Mouse (Mus musculus) liver, embryonic 13.5 days (tissue): ENCODE measurements around the gene Mecom. TPM values are rescaled to one million over a fixed set of nuclear protein-coding genes. Genes with fewer than 3 reads are reported as not detected.

ENCODE experiments used
- ATAC-seq: fragments of 200-750 bp; cut with Nextera tagmentation; 2 replicates; pipeline ENCODE4 v1.8.0; 2017; ENCODE audit warnings: low read depth, mild to moderate bottlenecking, moderate number of reproducible peaks, moderate library complexity
- DNase-seq: peaks from one replicate; pipeline ENCODE4 v3.0.0; 2022
- H3K27ac ChIP-seq: fragments of 300-500 bp; sonication (generic); 2 replicates; pipeline ENCODE4 v1.5.1; 2015; ENCODE audit warnings: moderate library complexity, mild to moderate bottlenecking, inconsistent platforms
- H3K27me3 ChIP-seq: fragments of 300-500 bp; sonication (generic); 2 replicates; pipeline ENCODE4 v1.6.1; 2015; ENCODE audit warnings: mild to moderate bottlenecking, inconsistent platforms
- H3K36me3 ChIP-seq: fragments of 300-500 bp; sonication (generic); 2 replicates; pipeline ENCODE4 v1.6.1; 2015; ENCODE audit warnings: mild to moderate bottlenecking, inconsistent platforms
- H3K4me1 ChIP-seq: fragments of 300-500 bp; sonication (generic); replicated peaks from 2 replicates; pipeline ENCODE4 v1.6.1; 2015; ENCODE audit warnings: inconsistent platforms
- H3K4me2 ChIP-seq: fragments of 300-500 bp; sonication (generic); 2 replicates; pipeline ENCODE4 v1.6.1; 2015; ENCODE audit warnings: inconsistent platforms, mild to moderate bottlenecking, moderate library complexity
- H3K4me3 ChIP-seq: fragments of 300-500 bp; sonication (generic); replicated peaks from 2 replicates; pipeline ENCODE4 v1.5.1; 2015; ENCODE audit warnings: mild to moderate bottlenecking, inconsistent platforms
- H3K9ac ChIP-seq: fragments of 300-500 bp; sonication (generic); 2 replicates; pipeline ENCODE4 v1.6.1; 2015; ENCODE audit warnings: mild to moderate bottlenecking, inconsistent platforms
- H3K9me3 ChIP-seq: fragments of 300-500 bp; sonication (generic); replicated peaks from 2 replicates; pipeline ENCODE4 v1.6.1; 2016; ENCODE audit warnings: inconsistent platforms
- WGBS: fragments of 180-500 bp; shearing (Covaris S2); methylation state at CpG from one replicate; pipeline ENCODE4 v1.1.7; 2015; ENCODE audit not compliant: insufficient replicate concordance; 5-methylcytosine and 5-hydroxymethylcytosine counted together
- polyA plus RNA-seq: library from polyadenylated mRNA; unstranded; fragments of >200 nt; fragmentation: Nextera tagmentation; extraction: Ambion mirVana; gene quantifications from 2 replicates; pipeline ENCODE4 v1.2.1, GENCODE M21; 2015

Mecom gene
- polyA plus RNA-seq, 1 experiment from 2014 or later = 0.81 TPM

DNA sequence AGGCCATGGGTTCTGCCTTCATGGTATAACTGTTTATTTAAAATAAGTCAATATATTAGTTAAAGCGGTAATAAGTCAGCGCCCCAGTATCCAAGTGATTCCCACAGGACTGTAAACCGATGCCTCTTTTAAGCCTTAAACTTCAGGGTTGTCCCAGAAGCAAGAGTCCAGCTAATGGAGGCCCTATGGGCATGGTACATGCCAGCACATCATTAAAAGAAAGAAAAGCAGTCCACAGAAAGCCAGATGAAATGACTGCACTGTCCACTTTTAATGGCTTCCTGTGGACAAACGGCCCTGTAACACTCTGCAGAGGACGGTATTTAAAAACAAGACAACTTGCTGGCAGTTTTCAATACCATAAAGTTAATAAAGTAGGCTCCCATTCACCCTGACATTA lies 531.0 kb downstream of the Mecom start:
- Histone ChIP-seq H3K4me2 (no peak overlapping the region), H3K27me3 (peaks cover 18% of the 10 kb centered on the region), H3K36me3 (no peaks in the 10 kb centered on the region), H3K27ac (no peak overlapping the region), H3K4me3 (no peak overlapping the region), H3K9ac (no peak overlapping the region), H3K4me1 (no peaks in the 10 kb centered on the region), H3K9me3 (no peaks in the 10 kb centered on the region)
- DNase-seq (no peak), ATAC-seq (no peak)
- 70% methylated on average over 5 of the region's 5 CpGs for WGBS

DNA sequence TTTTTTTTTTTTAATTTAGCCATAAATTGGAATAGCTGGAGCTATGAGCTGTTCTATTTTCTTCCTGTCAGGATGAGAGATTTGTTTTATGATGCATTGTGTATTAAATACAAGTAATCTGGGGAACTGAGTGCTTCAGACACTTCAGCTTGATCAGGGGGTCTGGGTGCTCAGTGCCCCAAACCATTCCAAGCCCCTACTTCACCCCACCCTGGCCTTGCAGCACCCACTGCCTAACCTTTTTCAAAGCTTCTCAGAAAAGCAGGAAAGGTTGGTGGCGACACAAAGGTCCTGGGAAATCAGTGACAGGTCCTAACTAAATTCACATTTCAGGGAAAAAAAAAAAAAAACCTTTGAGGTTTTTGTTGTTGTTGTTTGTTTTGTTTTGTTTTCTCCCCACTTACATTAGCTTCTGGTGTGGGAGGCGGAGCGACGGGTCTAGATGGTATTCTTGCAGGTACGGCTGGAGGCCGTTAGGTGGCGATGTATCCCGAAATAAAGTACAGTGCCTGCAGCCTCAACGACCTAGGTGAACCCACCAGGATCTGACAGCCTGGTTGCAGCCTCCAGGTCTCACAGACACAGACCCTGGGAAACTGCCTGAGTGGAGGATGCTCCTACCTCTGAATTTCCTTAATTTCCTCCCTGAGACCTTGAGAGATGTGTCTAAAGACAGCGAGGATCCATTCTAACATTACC lies 532.7 kb downstream of the Mecom start:
- no peaks in the 10 kb centered on the region for H3K9me3 ChIP-seq
- H3K4me1 ChIP-seq = no peaks in the 10 kb centered on the region
- H3K4me2 ChIP-seq = no peak overlapping the region
- no peak overlapping the region for H3K4me3 ChIP-seq
- no peak overlapping the region for H3K27ac ChIP-seq
- DNase-seq (peak; percentile 5), ATAC-seq (no peak)
- WGBS = 10% methylated on average over 10 of the region's 10 CpGs
- H3K36me3 ChIP-seq = no peaks in the 10 kb centered on the region
- peaks cover 33% of the 10 kb centered on the region for H3K27me3 ChIP-seq
- no peak overlapping the region for H3K9ac ChIP-seq

- peaks cover 33% of the 10 kb centered on the region for H3K27me3 ChIP-seq
- H3K4me1 ChIP-seq = no peaks in the 10 kb centered on the region
- H3K36me3 ChIP-seq = no peaks in the 10 kb centered on the region
- DNase-seq (no peak), ATAC-seq (no peak)
- 50% methylated on average over 1 of the region's 1 CpGs for WGBS
- no peak overlapping the region for H3K27ac ChIP-seq
- no peaks in the 10 kb centered on the region for H3K9me3 ChIP-seq
- H3K9ac ChIP-seq = no peak overlapping the region
- no peak overlapping the region for H3K4me2 ChIP-seq
- H3K4me3 ChIP-seq = no peak overlapping the region
Observed at GRCm38 (mm10) chr3:30014279-30014678, 533.5 kb downstream of the Mecom start.

- ATAC-seq = no peak
Observed at GRCm38 (mm10) chr3:30013416-30013815, 534.4 kb downstream of the Mecom start.

GRCm38 (mm10) chr3:30012666-30013365 lies 535.0 kb downstream of the Mecom start:
- under 1% methylated on average over 29 of the region's 29 CpGs for WGBS
- no peak overlapping the region for H3K27ac ChIP-seq
- peak overlapping the region; percentile 52 for H3K4me3 ChIP-seq
- ATAC-seq (0 out of 2 replicates have a peak, but pooled peaks have one; percentile 15), DNase-seq (peak; percentile 1)
- H3K27me3 ChIP-seq = peaks cover 33% of the 10 kb centered on the region
- H3K9me3 ChIP-seq = no peaks in the 10 kb centered on the region
- H3K4me1 ChIP-seq = no peaks in the 10 kb centered on the region
- no peaks in the 10 kb centered on the region for H3K36me3 ChIP-seq
- H3K4me2 ChIP-seq = peak overlapping the region; percentile 61
- no peak overlapping the region for H3K9ac ChIP-seq

More at GRCm38 (mm10) chr3:30013416-30013815, 534.4 kb downstream of the Mecom start:
- H3K4me2 ChIP-seq = peak overlapping the region; percentile 61
- WGBS = 59% methylated on average over 1 of the region's 1 CpGs
- no peak for DNase-seq
- H3K4me1 ChIP-seq = no peaks in the 10 kb centered on the region
- H3K9ac ChIP-seq = no peak overlapping the region
- no peaks in the 10 kb centered on the region for H3K36me3 ChIP-seq
- H3K27me3 ChIP-seq = peaks cover 33% of the 10 kb centered on the region
- no peaks in the 10 kb centered on the region for H3K9me3 ChIP-seq
- no peak overlapping the region for H3K27ac ChIP-seq
- H3K4me3 ChIP-seq = no peak overlapping the region

DNA sequence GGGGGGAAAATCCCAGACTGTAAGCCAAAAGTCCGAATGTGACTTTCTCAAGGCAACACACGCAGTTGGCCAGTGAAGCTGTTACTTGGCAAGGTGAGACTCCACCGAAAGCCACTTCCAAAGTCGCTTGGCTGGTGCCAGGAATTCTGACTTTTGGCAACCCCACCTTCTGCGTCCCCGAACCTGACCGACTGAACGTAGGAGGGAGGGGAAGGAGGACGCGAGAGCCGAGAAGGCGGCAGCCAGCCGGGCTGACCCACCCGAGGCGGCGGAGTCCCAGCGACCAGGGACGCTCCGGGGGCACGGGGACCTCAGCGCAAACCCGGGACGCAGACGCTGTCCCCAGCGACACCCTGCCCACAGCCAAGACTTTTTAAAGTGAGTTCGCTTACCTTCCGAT lies 535.7 kb downstream of the Mecom start:
- H3K4me3 ChIP-seq = peak overlapping the region; percentile 52
- no peaks in the 10 kb centered on the region for H3K36me3 ChIP-seq
- no peaks in the 10 kb centered on the region for H3K9me3 ChIP-seq
- ATAC-seq (no peak), DNase-seq (no peak)
- H3K27ac ChIP-seq = no peak overlapping the region
- under 1% methylated on average over 27 of the region's 27 CpGs for WGBS
- H3K9ac ChIP-seq = no peak overlapping the region
- peak overlapping the region; percentile 61 for H3K4me2 ChIP-seq
- no peaks in the 10 kb centered on the region for H3K4me1 ChIP-seq
- peaks cover 33% of the 10 kb centered on the region for H3K27me3 ChIP-seq

DNA sequence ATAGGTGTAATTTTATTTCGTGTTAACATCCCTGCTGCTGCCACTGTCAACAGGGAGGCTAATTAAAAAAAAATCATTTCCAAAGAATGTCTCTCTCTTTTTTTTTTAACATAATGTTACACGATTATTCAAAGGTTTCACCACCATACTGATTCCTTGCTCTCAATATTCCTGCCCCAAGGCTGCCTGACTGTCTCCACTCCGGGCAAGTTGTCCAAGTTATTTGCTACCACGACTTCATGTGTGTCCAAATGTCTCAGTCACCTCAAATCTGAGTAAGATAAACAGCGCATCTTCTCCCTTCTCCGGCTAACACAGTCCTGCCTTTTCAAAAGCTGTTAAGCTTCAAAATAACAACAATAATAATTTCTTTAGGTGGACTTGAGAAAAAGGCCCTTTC lies 536.1 kb downstream of the Mecom start:
- H3K4me3 ChIP-seq = peak overlapping the region; percentile 52; the same call in 1 of the 2 replicates
- 17% methylated on average over 6 of the region's 6 CpGs for WGBS

GRCm38 (mm10) chr3:30010889-30011288 lies 536.9 kb downstream of the Mecom start:
- Histone ChIP-seq H3K4me3 (no peak overlapping the region), H3K4me2 (no peak overlapping the region), H3K27ac (no peak overlapping the region), H3K36me3 (no peaks in the 10 kb centered on the region), H3K27me3 (peaks cover 33% of the 10 kb centered on the region), H3K9me3 (no peaks in the 10 kb centered on the region), H3K9ac (no peak overlapping the region), H3K4me1 (no peaks in the 10 kb centered on the region)
- ATAC-seq = no peak
- WGBS = 29% methylated on average over 6 of the region's 6 CpGs
- no peak for DNase-seq

More for the DNA sequence above, 536.1 kb downstream of the Mecom start:
- DNase-seq (no peak), ATAC-seq (no peak)
- H3K9ac ChIP-seq = no peak overlapping the region
- no peak overlapping the region for H3K27ac ChIP-seq
- H3K4me1 ChIP-seq = no peaks in the 10 kb centered on the region
- H3K4me2 ChIP-seq = peak overlapping the region; percentile 61; the same call in 1 of the 2 replicates
- no peaks in the 10 kb centered on the region for H3K9me3 ChIP-seq
- H3K27me3 ChIP-seq = peaks cover 33% of the 10 kb centered on the region
- H3K36me3 ChIP-seq = no peaks in the 10 kb centered on the region

- H3K4me3 ChIP-seq = no peak overlapping the region
- WGBS = 53% methylated on average over 5 of the region's 5 CpGs
- no peak overlapping the region for H3K4me2 ChIP-seq
- H3K4me1 ChIP-seq = no peaks in the 10 kb centered on the region
- H3K36me3 ChIP-seq = no peaks in the 10 kb centered on the region
- DNase-seq (no peak), ATAC-seq (no peak)
- no peaks in the 10 kb centered on the region for H3K9me3 ChIP-seq
- H3K9ac ChIP-seq = no peak overlapping the region
- H3K27ac ChIP-seq = no peak overlapping the region
- peaks cover 33% of the 10 kb centered on the region for H3K27me3 ChIP-seq
Observed at GRCm38 (mm10) chr3:30009596-30009995, 538.2 kb downstream of the Mecom start.

DNA sequence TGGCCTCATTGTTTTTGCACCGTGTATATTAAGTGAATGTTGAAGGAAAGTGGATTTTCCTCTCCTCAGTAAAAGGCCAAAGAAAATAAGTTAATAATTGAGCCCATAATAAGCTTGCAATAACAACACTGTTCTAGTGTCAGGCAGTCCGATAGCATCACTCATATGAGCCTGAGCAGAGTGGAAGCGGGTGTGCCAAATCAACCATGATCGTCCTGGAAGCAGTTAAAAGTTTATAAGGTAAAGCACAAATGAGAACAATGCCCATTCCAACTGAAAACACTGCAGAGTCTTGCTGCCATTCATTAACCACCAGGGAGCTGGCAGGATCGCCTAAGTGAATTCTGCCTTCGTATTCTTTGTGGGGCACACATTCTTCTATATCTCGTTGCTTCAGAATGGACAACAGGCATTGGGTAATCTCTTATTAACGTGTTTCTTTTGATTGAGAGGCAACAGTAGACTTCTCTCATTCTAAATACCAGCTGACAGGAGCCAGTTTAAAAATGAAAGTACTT lies 542.9 kb downstream of the Mecom start:
- no peaks in the 10 kb centered on the region for H3K36me3 ChIP-seq
- H3K27ac ChIP-seq = no peak overlapping the region
- no peak overlapping the region for H3K4me2 ChIP-seq
- no peaks in the 10 kb centered on the region for H3K4me1 ChIP-seq
- no peak for ATAC-seq
- H3K27me3 ChIP-seq = no peaks in the 10 kb centered on the region
- no peak overlapping the region for H3K4me3 ChIP-seq
- H3K9ac ChIP-seq = no peak overlapping the region
- no peak for DNase-seq
- WGBS = 62% methylated on average over 8 of the region's 8 CpGs
- H3K9me3 ChIP-seq = no peaks in the 10 kb centered on the region

DNA sequence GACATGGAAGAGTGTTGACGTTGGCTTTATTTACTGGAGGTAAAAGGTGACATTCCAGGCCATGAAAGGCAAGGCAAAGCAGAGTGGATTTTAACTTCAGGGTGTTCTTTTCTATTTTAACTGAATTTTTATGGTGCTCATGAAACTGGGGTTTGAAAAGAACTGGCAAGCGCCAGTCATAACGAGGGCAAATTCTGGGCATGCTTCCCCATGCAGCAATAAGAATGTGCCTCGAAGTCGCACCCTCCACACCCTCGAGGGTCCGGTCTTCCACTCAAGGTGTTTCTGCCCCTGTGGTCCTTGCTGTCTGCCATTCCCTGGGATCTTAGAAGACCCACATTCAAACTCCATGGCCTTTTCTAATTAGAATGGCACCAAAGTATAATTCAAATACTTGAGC lies 547.5 kb downstream of the Mecom start:
- no peak overlapping the region for H3K27ac ChIP-seq
- no peaks in the 10 kb centered on the region for H3K9me3 ChIP-seq
- H3K9ac ChIP-seq = no peak overlapping the region
- DNase-seq (no peak), ATAC-seq (no peak)
- 61% methylated on average over 7 of the region's 7 CpGs for WGBS
- no peaks in the 10 kb centered on the region for H3K36me3 ChIP-seq
- no peak overlapping the region for H3K4me3 ChIP-seq
- no peak overlapping the region for H3K4me2 ChIP-seq
- no peaks in the 10 kb centered on the region for H3K4me1 ChIP-seq
- H3K27me3 ChIP-seq = no peaks in the 10 kb centered on the region
